Mouse (Mus musculus) liver, postnatal 0 days (tissue): ENCODE results near the gene Gatad2a. TPM values are rescaled to one million over a fixed set of nuclear protein-coding genes. Genes with fewer than 3 reads are reported as not detected.

ENCODE experiments used
- ATAC-seq: fragments of 200-750 bp; cut with Nextera tagmentation; 2 replicates; pipeline ENCODE4 v1.8.0; 2017; ENCODE audit warnings: mild to moderate bottlenecking, moderate library complexity
- DNase-seq: peaks from one replicate; pipeline ENCODE4 v3.0.0-alpha.2; 2016
- H3K27ac ChIP-seq: fragments of 300-500 bp; sonication (generic); 2 replicates; pipeline ENCODE4 v1.5.1; 2014; ENCODE audit warnings: antibody characterized with exemption, moderate library complexity, mild to moderate bottlenecking, low read depth
- H3K27me3 ChIP-seq: fragments of 300-500 bp; sonication (generic); 2 replicates; pipeline ENCODE4 v1.6.1; 2014; ENCODE audit warnings: low read length, control low read depth, mixed read lengths; ENCODE audit not compliant: insufficient read depth
- H3K36me3 ChIP-seq: fragments of 300-500 bp; sonication (generic); replicated peaks from 2 replicates; pipeline ENCODE4 v1.6.1; 2014; ENCODE audit warnings: mild to moderate bottlenecking, control low read depth, low read length, moderate library complexity, mixed read lengths; ENCODE audit not compliant: insufficient read depth
- H3K4me1 ChIP-seq: fragments of 300-500 bp; sonication (generic); 2 replicates; pipeline ENCODE4 v1.6.1; 2014; ENCODE audit warnings: antibody characterized with exemption, mild to moderate bottlenecking, control low read depth; ENCODE audit not compliant: insufficient read depth
- H3K4me2 ChIP-seq: fragments of 300-500 bp; sonication (generic); 2 replicates; pipeline ENCODE4 v1.6.1; 2014; ENCODE audit warnings: low read depth, mild to moderate bottlenecking, low read length, moderate library complexity, mixed read lengths
- H3K4me3 ChIP-seq: fragments of 300-500 bp; sonication (generic); 2 replicates; pipeline ENCODE4 v1.5.1; 2014; ENCODE audit warnings: low read depth, low read length
- H3K9ac ChIP-seq: fragments of 300-500 bp; sonication (generic); replicated peaks from 2 replicates; pipeline ENCODE4 v1.6.1; 2014; ENCODE audit warnings: mild to moderate bottlenecking, moderate library complexity
- H3K9me3 ChIP-seq: fragments of 300-500 bp; sonication (generic); 2 replicates; pipeline ENCODE4 v1.6.1; 2016; ENCODE audit warnings: mild to moderate bottlenecking, control low read depth, low read length, mixed read lengths
- CTCF ChIP-seq: sonication (generic); IDR thresholded peaks from 2 replicates; pipeline ENCODE4 v1.5.1; 2016; ENCODE audit warnings: antibody characterized with exemption, low read depth
- EP300 ChIP-seq: IDR thresholded peaks from 2 replicates; pipeline ENCODE4 v1.6.1; 2016; ENCODE audit warnings: antibody characterized with exemption, low read depth, mild to moderate bottlenecking
- WGBS: fragments of 180-500 bp; shearing (Covaris S2); extraction: QIAGEN DNeasy Blood & Tissue Kit; methylation state at CpG from one replicate; pipeline ENCODE4 v1.1.7; 2014; ENCODE audit not compliant: insufficient replicate concordance; 5-methylcytosine and 5-hydroxymethylcytosine counted together
- polyA plus RNA-seq: library from polyadenylated mRNA; unstranded; fragments of >200 nt; fragmentation: Nextera tagmentation; extraction: Ambion mirVana; gene quantifications from 2 replicates; pipeline ENCODE4 v1.2.1, GENCODE M21; 2015

Gene Gatad2a
- polyA plus RNA-seq, 1 experiment from 2014 or later = 20.7 TPM

DNA sequence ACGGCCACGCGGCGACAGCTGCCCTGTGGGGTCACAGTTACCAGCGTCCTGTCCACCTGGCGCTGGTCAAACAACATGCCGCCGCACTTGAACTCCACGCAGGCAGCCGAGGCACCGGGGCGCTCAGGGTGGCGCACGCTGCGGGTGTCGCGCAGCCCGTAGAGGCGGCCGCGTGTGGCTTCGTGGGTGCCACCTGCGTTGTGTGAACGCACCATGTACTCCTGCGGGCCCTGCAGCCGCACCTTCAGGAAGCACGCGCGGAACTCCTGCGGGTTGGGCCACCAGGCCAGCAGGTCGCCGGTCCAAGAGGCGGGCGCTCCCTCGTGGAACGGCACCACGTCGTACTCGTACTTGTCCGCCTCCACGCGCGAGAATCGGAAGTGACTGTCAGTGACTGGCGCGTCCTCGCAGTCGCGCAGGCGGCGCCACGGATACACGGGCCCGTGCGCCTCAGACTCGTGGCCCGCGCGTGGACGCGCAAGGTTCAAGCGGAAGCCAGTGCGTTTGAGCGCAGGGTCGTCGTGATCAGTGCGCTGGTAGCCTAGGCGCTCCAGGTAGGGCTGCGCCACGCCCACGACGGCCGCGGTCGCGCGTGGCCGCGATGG lies 114.8 kb downstream of the Gatad2a start:
- TF ChIP-seq CTCF = no peak
- TF ChIP-seq EP300 = no peak
- Histone ChIP-seq H3K36me3 (no peaks in the 10 kb centered on the region), H3K27ac (no peak overlapping the region), H3K9ac (no peak overlapping the region), H3K4me1 (peaks cover 12% of the 10 kb centered on the region), H3K4me2 (peak overlapping the region; percentile 59), H3K27me3 (peaks cover 77% of the 10 kb centered on the region), H3K4me3 (peak overlapping the region; percentile 38), H3K9me3 (0 out of 2 replicates have a peak, but pooled peaks cover 2% of the 10 kb centered on the region)
- 23% methylated on average over 79 of the region's 79 CpGs for WGBS
- DNase-seq (no peak), ATAC-seq (no peak; the same call in 1 of the 2 replicates)

DNA sequence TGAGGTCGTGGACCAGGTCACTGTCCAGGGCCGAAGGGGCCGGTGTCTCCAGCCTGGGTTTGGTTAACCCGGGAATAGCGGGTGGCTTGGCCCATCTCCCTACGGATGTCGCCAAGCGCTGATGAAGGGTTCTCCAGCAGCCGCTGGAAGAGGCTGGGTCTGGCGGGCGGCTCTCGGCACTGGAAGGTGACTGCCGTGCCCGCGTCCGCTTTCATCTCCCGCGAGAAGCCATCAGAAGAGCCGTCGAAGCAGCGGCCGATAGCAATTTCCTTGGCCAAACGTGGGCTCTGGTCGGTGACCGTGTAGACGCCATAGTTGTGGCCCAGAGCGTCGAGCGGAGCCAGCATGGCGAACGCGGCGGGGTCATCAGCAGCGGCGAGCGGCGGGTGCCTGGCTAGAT lies 115.3 kb downstream of the Gatad2a start:
- no peak overlapping the region for H3K9ac ChIP-seq
- no peak overlapping the region for H3K27ac ChIP-seq
- DNase-seq (no peak), ATAC-seq (no peak)
- H3K36me3 ChIP-seq = no peaks in the 10 kb centered on the region
- no peak overlapping the region for H3K4me2 ChIP-seq
- peaks cover 75% of the 10 kb centered on the region for H3K27me3 ChIP-seq
- TF ChIP-seq CTCF (no peak), EP300 (no peak)
- WGBS = 17% methylated on average over 36 of the region's 37 CpGs
- 0 out of 2 replicates have a peak, but pooled peaks cover 2% of the 10 kb centered on the region for H3K9me3 ChIP-seq
- H3K4me3 ChIP-seq = 0 out of 2 replicates have a peak overlapping the region, but pooled peaks have one; percentile 38
- peaks cover 12% of the 10 kb centered on the region for H3K4me1 ChIP-seq

DNA sequence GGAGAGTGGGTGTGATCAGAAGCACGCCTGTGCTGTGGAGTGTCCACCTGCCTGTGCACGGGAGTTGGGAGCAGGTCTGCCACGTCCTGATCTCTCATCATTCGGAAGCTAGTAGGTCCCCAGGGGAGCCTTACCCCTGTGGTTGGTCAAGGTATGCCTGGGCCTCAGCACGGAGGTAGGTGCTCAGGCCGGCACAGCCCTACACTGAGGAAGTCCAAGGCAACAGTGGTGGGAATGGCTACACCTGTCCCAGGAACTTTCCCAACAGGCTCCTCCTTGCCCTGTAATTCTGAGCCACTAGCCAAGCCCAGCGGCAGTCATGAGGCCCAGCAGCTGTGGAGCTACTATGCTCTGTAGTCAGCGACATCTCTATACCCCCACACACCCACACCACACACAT lies 116.5 kb downstream of the Gatad2a start:
- no peak overlapping the region for H3K4me2 ChIP-seq
- 0 out of 2 replicates have a peak, but pooled peaks cover 2% of the 10 kb centered on the region for H3K9me3 ChIP-seq
- no peak overlapping the region for H3K4me3 ChIP-seq
- peaks cover 12% of the 10 kb centered on the region for H3K4me1 ChIP-seq
- peaks cover 63% of the 10 kb centered on the region for H3K27me3 ChIP-seq
- WGBS = 51% methylated on average over 8 of the region's 8 CpGs
- ATAC-seq (no peak), DNase-seq (no peak)
- TF ChIP-seq EP300 = no peak
- TF ChIP-seq CTCF = no peak
- no peaks in the 10 kb centered on the region for H3K36me3 ChIP-seq
- no peak overlapping the region for H3K9ac ChIP-seq
- H3K27ac ChIP-seq = no peak overlapping the region

DNA sequence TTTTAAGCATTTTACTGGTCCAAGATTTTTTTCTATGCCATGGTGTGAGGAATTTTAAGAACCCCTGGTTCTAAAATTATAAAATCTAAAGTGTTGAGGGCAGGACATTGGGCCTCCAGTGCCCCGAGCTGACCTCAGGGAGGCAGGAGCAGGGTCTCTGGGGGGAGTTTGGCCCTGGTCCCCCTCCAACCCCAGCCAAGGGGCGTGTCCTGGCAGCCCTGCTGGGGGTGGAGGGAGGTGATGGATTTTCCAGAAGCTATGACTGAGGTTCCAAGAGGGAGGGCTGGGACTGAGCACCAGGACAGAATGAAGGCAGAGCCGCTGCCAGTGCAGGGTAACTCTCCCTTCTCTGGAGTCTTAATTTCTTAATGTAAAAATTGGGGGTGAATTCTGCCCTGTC lies 118.2 kb downstream of the Gatad2a start:
- 50% methylated on average over 3 of the region's 3 CpGs for WGBS
- no peak overlapping the region for H3K9ac ChIP-seq
- H3K27me3 ChIP-seq = peaks cover 46% of the 10 kb centered on the region
- peaks cover 12% of the 10 kb centered on the region for H3K4me1 ChIP-seq
- no peaks in the 10 kb centered on the region for H3K36me3 ChIP-seq
- H3K4me2 ChIP-seq = no peak overlapping the region
- no peak overlapping the region for H3K27ac ChIP-seq
- ATAC-seq (no peak), DNase-seq (no peak)
- TF ChIP-seq EP300 = no peak
- no peak for TF ChIP-seq CTCF
- 0 out of 2 replicates have a peak, but pooled peaks cover 2% of the 10 kb centered on the region for H3K9me3 ChIP-seq
- no peak overlapping the region for H3K4me3 ChIP-seq

DNA sequence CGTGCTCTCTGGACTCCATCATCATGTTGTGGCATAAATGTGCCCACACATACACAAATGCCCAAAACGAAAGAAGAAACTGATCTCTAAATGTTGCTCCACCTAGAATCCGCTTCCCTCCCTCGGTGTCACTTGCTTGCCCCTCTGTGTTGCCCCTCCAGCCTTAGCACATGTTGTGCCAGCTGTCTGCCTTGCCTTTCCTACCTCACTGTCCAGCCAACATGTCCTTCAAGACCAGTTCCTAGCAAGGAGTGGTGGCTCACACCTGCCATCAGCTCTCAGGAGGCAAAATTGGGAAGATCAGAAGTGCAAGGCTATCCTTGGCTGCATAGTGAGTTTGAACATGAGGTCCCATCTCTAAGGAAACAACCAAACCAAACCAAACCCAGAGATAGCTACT lies 118.8 kb downstream of the Gatad2a start:
- Histone ChIP-seq H3K27me3 (peaks cover 40% of the 10 kb centered on the region), H3K36me3 (no peaks in the 10 kb centered on the region), H3K9me3 (0 out of 2 replicates have a peak, but pooled peaks cover 2% of the 10 kb centered on the region), H3K4me3 (no peak overlapping the region), H3K4me2 (no peak overlapping the region), H3K27ac (no peak overlapping the region), H3K4me1 (peaks cover 10% of the 10 kb centered on the region), H3K9ac (no peak overlapping the region)
- TF ChIP-seq EP300 (no peak), CTCF (no peak)
- WGBS = 82% methylated on average over 4 of the region's 4 CpGs
- no peak for DNase-seq
- no peak for ATAC-seq

DNA sequence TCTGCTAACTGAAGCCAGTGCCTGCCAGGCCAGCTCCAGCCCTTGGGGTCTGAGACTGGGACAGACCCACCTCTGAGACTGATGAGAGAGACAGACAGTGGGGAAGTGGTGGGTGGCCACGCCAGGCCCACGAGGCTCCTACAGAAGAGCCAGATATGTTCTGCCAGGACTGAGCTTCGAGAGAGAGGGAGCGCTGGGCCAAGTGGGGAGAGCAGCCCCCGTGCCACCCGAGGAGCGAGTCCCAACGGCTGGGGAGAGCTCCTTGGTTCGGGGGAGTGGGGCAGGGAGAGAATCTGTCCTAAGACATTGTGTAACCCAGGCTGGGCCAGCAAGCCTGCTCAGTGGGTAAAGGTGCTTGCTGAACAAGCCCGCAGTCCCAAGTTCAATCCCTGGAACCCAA lies 119.2 kb downstream of the Gatad2a start:
- H3K9me3 ChIP-seq = 0 out of 2 replicates have a peak, but pooled peaks cover 2% of the 10 kb centered on the region

More for the DNA sequence above, 119.2 kb downstream of the Gatad2a start:
- H3K27me3 ChIP-seq = peaks cover 36% of the 10 kb centered on the region
- H3K36me3 ChIP-seq = no peaks in the 10 kb centered on the region
- H3K27ac ChIP-seq = no peak overlapping the region
- H3K4me3 ChIP-seq = no peak overlapping the region
- no peak overlapping the region for H3K9ac ChIP-seq
- 67% methylated on average over 10 of the region's 10 CpGs for WGBS
- no peak overlapping the region for H3K4me2 ChIP-seq
- H3K4me1 ChIP-seq = peaks cover 6% of the 10 kb centered on the region
- ATAC-seq = no peak
- no peak for TF ChIP-seq EP300
- TF ChIP-seq CTCF = no peak
- DNase-seq = no peak
